Mouse (Mus musculus) myocyte (in vitro differentiated cells): ENCODE measurements around the gene Ttbk2.

Source experiments
- MYOD1 ChIP-seq, 3 experiments: IDR thresholded peaks; one replicate each; pipeline ENCODE4 v1.6.1; 2011; ENCODE audit warnings: control low read depth in 2 of 3, low read depth in 2 of 3, mild to moderate bottlenecking in 2 of 3, moderate library complexity in 1 of 3; ENCODE audit not compliant: insufficient read length in 2 of 3, control insufficient read depth in 1 of 3
- MYOG ChIP-seq, 3 experiments: IDR thresholded peaks; one replicate each; pipeline ENCODE4 v1.6.1; 2011; ENCODE audit warnings: control low read depth in 2 of 3, low read depth in 2 of 3, mild to moderate bottlenecking in 2 of 3; ENCODE audit not compliant: insufficient read length in 2 of 3, control insufficient read depth in 1 of 3, insufficient read depth in 1 of 3
- POLR2A ChIP-seq: IDR thresholded peaks from one replicate; pipeline ENCODE4 v1.6.1; 2011; ENCODE audit warnings: low read depth, mild to moderate bottlenecking, control low read depth, moderate library complexity; ENCODE audit not compliant: insufficient read length
- POLR2AphosphoS2 ChIP-seq: IDR thresholded peaks from one replicate; pipeline ENCODE4 v1.6.1; 2011; ENCODE audit warnings: low read depth, control low read depth; ENCODE audit not compliant: insufficient read length
- USF1 ChIP-seq: IDR thresholded peaks from one replicate; pipeline ENCODE4 v1.6.1; 2011; ENCODE audit warnings: low read depth, mild to moderate bottlenecking, control low read depth, moderate library complexity

- TF ChIP-seq POLR2A (no peak), MYOD1 (IDR thresholded peaks at IDR 0.05; ENCODE audit: control insufficient read depth in 1 of 3, insufficient read length in 2 of 3, low read depth in 2 of 3) (no peak), MYOG (IDR thresholded peaks at IDR 0.05; ENCODE audit: control insufficient read depth in 1 of 3, insufficient read depth in 1 of 3, insufficient read length in 2 of 3, low read depth in 2 of 3) (no peak), POLR2AphosphoS2 (peak; percentile 27), USF1 (no peak)
Observed at GRCm38 (mm10) chr2:120724176-120724575, 126.2 kb downstream of the Ttbk2 start.
